Mouse (Mus musculus) lung, postnatal 0 days (tissue): ENCODE data around the gene Sgip1. TPM values are rescaled to one million over a fixed set of nuclear protein-coding genes. Genes with fewer than 3 reads are reported as not detected.

ENCODE experiments used
- ATAC-seq: fragments of 200-750 bp; cut with Nextera tagmentation; 2 replicates; pipeline ENCODE4 v1.8.0; 2017; ENCODE audit warnings: moderate library complexity
- DNase-seq: peaks from one replicate; pipeline ENCODE4 v3.0.0-alpha.2; 2016; ENCODE audit warnings: low spot score
- H3K27ac ChIP-seq: fragments of 300-500 bp; sonication (generic); 2 replicates; pipeline ENCODE4 v1.5.1; 2014; ENCODE audit warnings: antibody characterized with exemption, mild to moderate bottlenecking, low read length, mixed read lengths
- H3K27me3 ChIP-seq: fragments of 300-500 bp; sonication (generic); replicated peaks from 2 replicates; pipeline ENCODE4 v1.6.1; 2014; ENCODE audit warnings: low read length, mixed read lengths; ENCODE audit not compliant: insufficient read depth
- H3K36me3 ChIP-seq: fragments of 300-500 bp; sonication (generic); 2 replicates; pipeline ENCODE4 v1.6.1; 2014; ENCODE audit warnings: low read length, mixed read lengths; ENCODE audit not compliant: insufficient read depth
- H3K4me1 ChIP-seq: fragments of 300-500 bp; sonication (generic); 2 replicates; pipeline ENCODE4 v1.6.1; 2014; ENCODE audit warnings: antibody characterized with exemption, low read depth, low read length, mixed read lengths; ENCODE audit not compliant: insufficient read depth
- H3K4me2 ChIP-seq: fragments of 300-500 bp; sonication (generic); replicated peaks from 2 replicates; pipeline ENCODE4 v1.6.1; 2014; ENCODE audit warnings: low read depth, mild to moderate bottlenecking, low read length, moderate library complexity, mixed read lengths
- H3K4me3 ChIP-seq: fragments of 300-500 bp; sonication (generic); 2 replicates; pipeline ENCODE4 v1.5.1; 2014; ENCODE audit warnings: low read depth, low read length
- H3K9ac ChIP-seq: fragments of 300-500 bp; sonication (generic); replicated peaks from 2 replicates; pipeline ENCODE4 v1.6.1; 2014; ENCODE audit warnings: low read depth, mild to moderate bottlenecking
- H3K9me3 ChIP-seq: fragments of 300-500 bp; sonication (generic); 2 replicates; pipeline ENCODE4 v1.6.1; 2016; ENCODE audit warnings: low read length, mixed read lengths
- CTCF ChIP-seq: IDR thresholded peaks from 2 replicates; pipeline ENCODE4 v1.5.1; 2016; ENCODE audit warnings: antibody characterized with exemption, mild to moderate bottlenecking
- EP300 ChIP-seq: IDR thresholded peaks from 2 replicates; pipeline ENCODE4 v1.6.1; 2016; ENCODE audit warnings: antibody characterized with exemption, mild to moderate bottlenecking, control low read depth
- WGBS: fragments of 180-500 bp; shearing (Covaris S2); extraction: QIAGEN DNeasy Blood & Tissue Kit; methylation state at CpG from one replicate; pipeline ENCODE4 v1.1.7; 2014; 5-methylcytosine and 5-hydroxymethylcytosine counted together
- polyA plus RNA-seq: library from polyadenylated mRNA; unstranded; fragments of >200 nt; fragmentation: Nextera tagmentation; extraction: Ambion mirVana; gene quantifications from 2 replicates; pipeline ENCODE4 v1.2.1, GENCODE M21; 2015

Gene Sgip1
- polyA plus RNA-seq, 1 experiment from 2014 or later, result 7.8 TPM

DNA sequence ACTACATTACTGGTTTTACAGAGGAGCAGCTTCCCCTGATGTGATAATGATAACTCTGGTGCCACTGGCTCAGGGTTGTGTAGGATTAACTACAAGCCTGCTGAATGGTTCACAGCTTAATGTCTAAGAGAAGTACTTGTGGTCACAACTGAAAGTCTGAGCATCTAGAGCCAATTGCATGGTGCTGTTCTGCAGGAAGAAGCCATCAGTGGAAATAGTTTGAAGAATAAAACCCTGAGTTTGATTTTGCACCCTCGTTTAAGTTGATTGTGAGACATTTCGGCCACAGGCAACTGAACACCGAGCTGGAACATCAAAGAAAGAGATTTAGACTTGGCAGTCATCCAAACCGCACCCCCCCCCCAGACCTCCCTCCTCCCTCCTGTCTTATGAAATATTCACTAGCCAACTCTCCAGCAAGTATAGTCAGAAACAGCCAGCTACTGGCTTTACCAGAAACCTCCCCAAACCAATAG is 265.9 kb downstream of the Sgip1 start:
- Histone ChIP-seq H3K27ac (no peak overlapping the region), H3K4me2 (no peak overlapping the region), H3K36me3 (no peaks in the 10 kb centered on the region), H3K4me3 (no peak overlapping the region), H3K27me3 (no peaks in the 10 kb centered on the region), H3K9me3 (no peaks in the 10 kb centered on the region), H3K9ac (no peak overlapping the region), H3K4me1 (no peaks in the 10 kb centered on the region)
- TF ChIP-seq CTCF (no peak), EP300 (no peak)
- ATAC-seq (no peak), DNase-seq (peak; percentile 5)
- WGBS, result 8% methylated on average over 4 of the region's 4 CpGs

DNA sequence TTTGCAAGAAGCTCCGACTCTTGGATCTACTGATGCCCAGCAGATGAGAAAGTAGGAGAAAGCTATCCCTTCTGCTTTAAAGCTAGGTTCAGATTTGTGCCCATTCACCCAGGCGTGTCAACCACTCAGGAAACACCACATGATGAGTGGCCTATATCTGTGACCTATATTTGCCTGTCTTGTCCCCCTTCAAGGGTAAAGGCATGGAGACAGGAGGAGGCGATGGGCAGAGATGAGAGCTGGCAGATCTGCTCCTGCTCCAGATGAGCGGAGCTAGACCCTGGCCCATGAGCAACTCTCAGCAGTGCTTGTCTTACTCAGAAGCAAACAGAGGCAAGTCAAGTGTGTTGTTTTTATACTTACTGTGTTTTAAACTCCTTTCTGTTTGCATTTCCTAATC is 269.6 kb downstream of the Sgip1 start:
- 78% methylated on average over 4 of the region's 4 CpGs for WGBS

DNA sequence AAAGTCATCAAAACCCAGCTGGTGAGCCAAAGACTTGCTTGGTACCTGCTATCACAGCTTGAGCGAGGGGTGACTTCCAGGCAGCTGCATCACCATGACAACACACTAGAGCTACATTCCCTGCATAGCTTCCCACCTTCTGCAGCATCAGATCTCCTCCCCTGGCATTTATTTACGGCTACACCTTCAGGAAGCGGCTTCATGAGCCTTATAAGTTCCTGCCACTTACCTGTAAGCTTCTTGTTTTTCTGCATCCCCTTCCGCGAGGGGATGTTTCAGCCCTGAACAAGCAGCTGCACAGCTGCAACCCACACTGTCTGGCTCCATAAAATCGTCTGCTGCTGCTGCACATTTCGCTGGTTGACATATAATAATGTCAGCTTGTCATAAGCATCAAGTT is 270.7 kb downstream of the Sgip1 start:
- no peaks in the 10 kb centered on the region for H3K9me3 ChIP-seq
- 28% methylated on average over 7 of the region's 7 CpGs for WGBS
- DNase-seq, result no peak

More for the DNA sequence above, 269.6 kb downstream of the Sgip1 start:
- no peak for DNase-seq
- Histone ChIP-seq H3K4me1 (no peaks in the 10 kb centered on the region), H3K4me3 (no peak overlapping the region), H3K27me3 (no peaks in the 10 kb centered on the region), H3K36me3 (no peaks in the 10 kb centered on the region), H3K9ac (no peak overlapping the region), H3K9me3 (no peaks in the 10 kb centered on the region), H3K27ac (no peak overlapping the region), H3K4me2 (no peak overlapping the region)
- ATAC-seq, result no peak
- TF ChIP-seq CTCF (no peak), EP300 (no peak)

DNA sequence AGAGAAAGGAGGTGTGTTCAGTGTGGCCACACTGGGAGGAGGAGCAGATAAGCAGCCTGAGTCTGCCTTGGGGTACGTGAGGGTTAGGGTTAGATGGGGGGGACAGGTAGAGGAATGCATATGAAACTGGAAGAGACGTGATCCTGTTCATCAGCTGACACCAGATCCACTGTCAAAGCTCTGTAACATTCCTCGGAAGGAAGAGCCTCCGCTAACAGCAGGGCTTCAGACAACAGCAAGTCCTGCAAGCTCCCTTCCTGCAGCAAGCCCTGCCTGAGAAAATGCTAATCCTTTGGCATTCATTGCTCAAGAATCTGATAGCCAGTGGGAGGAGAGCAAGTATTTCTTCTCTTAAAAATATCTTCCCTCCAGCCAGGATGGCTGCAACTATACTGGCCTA is 272.4 kb downstream of the Sgip1 start:
- WGBS, result 25% methylated on average over 4 of the region's 4 CpGs
- Histone ChIP-seq H3K27ac (no peak overlapping the region), H3K36me3 (no peaks in the 10 kb centered on the region), H3K9ac (no peak overlapping the region), H3K4me1 (no peaks in the 10 kb centered on the region), H3K27me3 (no peaks in the 10 kb centered on the region), H3K4me3 (no peak overlapping the region), H3K4me2 (0 out of 2 replicates have a peak overlapping the region, but pooled peaks have one; percentile 6), H3K9me3 (no peaks in the 10 kb centered on the region)
- TF ChIP-seq EP300 (no peak), CTCF (no peak)
- peak; percentile 4 for DNase-seq
- ATAC-seq, result no peak

More for the DNA sequence above, 270.7 kb downstream of the Sgip1 start:
- Histone ChIP-seq H3K4me1 (no peaks in the 10 kb centered on the region), H3K4me2 (no peak overlapping the region), H3K9ac (no peak overlapping the region), H3K4me3 (no peak overlapping the region), H3K27ac (no peak overlapping the region), H3K27me3 (no peaks in the 10 kb centered on the region), H3K36me3 (no peaks in the 10 kb centered on the region)
- TF ChIP-seq EP300, result no peak
- no peak for TF ChIP-seq CTCF
- no peak for ATAC-seq

Other genes starting within 250 kb of the Sgip1 start
- 0.31 and 0.61 TPM in 2 replicates for gene Tctex1d1, start 237.3 kb downstream of the Sgip1 start, polyA plus RNA-seq